Comparison of ENCODE assay signal across 13 mouse cellular contexts in the genomic region with DNA sequence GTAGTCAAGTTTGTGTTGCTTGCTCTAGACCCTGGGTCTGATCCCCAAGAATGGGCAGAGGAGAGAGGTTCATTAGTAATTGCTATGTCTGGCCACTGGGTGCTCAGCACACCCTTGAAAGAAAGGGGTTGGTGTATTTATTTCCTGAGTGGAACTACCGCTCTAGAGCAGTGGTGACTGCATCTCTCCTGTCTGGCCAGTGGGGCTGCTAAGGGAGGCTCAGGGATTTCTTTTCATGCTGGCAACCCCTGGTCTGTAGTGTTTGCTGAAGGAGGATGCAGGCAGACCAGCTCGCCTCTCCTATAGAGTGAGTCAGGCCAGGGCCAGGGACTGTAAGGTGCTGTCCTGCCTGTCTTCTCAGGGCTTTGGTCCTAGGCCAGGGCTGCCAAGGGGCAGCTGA. TPM values are rescaled to one million over a fixed set of nuclear protein-coding genes. Genes with fewer than 3 reads are reported as not detected.
DNase-seq lines count a peak whose midpoint lies in the region; ATAC-seq and TF ChIP-seq lines count a peak whose summit lies in the region.
"Had no signal": no experiment of that assay in that cellular context is flagged by ENCODE, and none has a peak within 500 bp of the region (broad histone marks: within the 10 kb centered on the region; RNA-seq: fewer than 3 reads in every experiment).

No protein-coding gene starts in this region.

- no peak for TF ChIP-seq POLR2A in kidney, adult 2 months (IDR thresholded peaks at IDR 0.05; ENCODE audit: low read depth, low read length)

- H3K4me1 ChIP-seq in forebrain, embryonic 15.5 days, result peaks cover 18% of the 10 kb centered on the region
- H3K4me1 ChIP-seq in forebrain, embryonic 10.5 days, result peaks cover 13% of the 10 kb centered on the region; the same call in 1 of the 2 replicates
- peaks cover 32% of the 10 kb centered on the region for H3K4me1 ChIP-seq in kidney, embryonic 15.5 days
- H3K4me1 ChIP-seq in kidney, adult 2 months (ENCODE audit: control insufficient read depth, insufficient read depth, low read length), result peaks cover 11% of the 10 kb centered on the region
- peaks cover 33% of the 10 kb centered on the region for H3K4me1 ChIP-seq in neural tube, embryonic 13.5 days (replicated peaks)

- no peak overlapping the region for H3K9ac ChIP-seq in forebrain, embryonic 15.5 days (replicated peaks)
- H3K9ac ChIP-seq in kidney, embryonic 15.5 days, result no peak overlapping the region
- peak overlapping the region; percentile 9; the same call in 1 of the 2 replicates for H3K9ac ChIP-seq in neural tube, embryonic 13.5 days
- H3K9ac ChIP-seq: liver, embryonic 14.5 days had no signal

- WGBS in forebrain, embryonic 15.5 days, result 83% methylated on average over 2 of the region's 2 CpGs
- 83% methylated on average over 2 of the region's 2 CpGs for WGBS in forebrain, embryonic 10.5 days
- WGBS in kidney, embryonic 15.5 days, result 84% methylated on average over 2 of the region's 2 CpGs
- 73% methylated on average over 2 of the region's 2 CpGs for WGBS in kidney, adult 2 months
- WGBS in neural tube, embryonic 13.5 days, result 84% methylated on average over 2 of the region's 2 CpGs

- H3K27ac ChIP-seq in forebrain, embryonic 15.5 days (replicated peaks), result no peak overlapping the region
- no peak overlapping the region for H3K27ac ChIP-seq in forebrain, embryonic 10.5 days
- 0 out of 2 replicates have a peak overlapping the region, but pooled peaks have one; percentile 15 for H3K27ac ChIP-seq in kidney, embryonic 15.5 days
- H3K27ac ChIP-seq in kidney, adult 2 months (ENCODE audit: insufficient read depth, low read depth, low read length), result no peak overlapping the region
- H3K27ac ChIP-seq in neural tube, embryonic 13.5 days (replicated peaks), result no peak overlapping the region
- H3K27ac ChIP-seq in left cerebral cortex, adult 2 months, result no peak overlapping the region
- H3K27ac ChIP-seq: liver, embryonic 14.5 days had no signal

- H3K27me3 ChIP-seq in forebrain, embryonic 15.5 days, result no peaks in the 10 kb centered on the region
- no peaks in the 10 kb centered on the region for H3K27me3 ChIP-seq in forebrain, embryonic 10.5 days (ENCODE audit: poor library complexity, severe bottlenecking)
- no peaks in the 10 kb centered on the region for H3K27me3 ChIP-seq in kidney, embryonic 15.5 days
- H3K27me3 ChIP-seq in kidney, adult 2 months (replicated peaks; ENCODE audit: control insufficient read depth, insufficient read depth, low read length), result no peaks in the 10 kb centered on the region
- no peaks in the 10 kb centered on the region for H3K27me3 ChIP-seq in neural tube, embryonic 13.5 days
- H3K27me3 ChIP-seq: megakaryocyte, embryonic 14.5 days had no signal

- DNase-seq in forebrain, embryonic 10.5 days (ENCODE audit: extremely low spot score, low spot score), result no peak
- DNase-seq in kidney, adult 2 months, result no peak
- no peak for DNase-seq in neural tube, embryonic 10.5 days (ENCODE audit: extremely low spot score, low spot score)
- no peak for DNase-seq in left cerebral cortex, adult 2 months (ENCODE audit: extremely low spot score in 1 of 2, low spot score in 2 of 2)
- no peak for DNase-seq in yolk sac, embryonic 10.5 days (ENCODE audit: low spot score)
- DNase-seq: adrenal gland, adult 2 months; cerebellum, adult 9-10 months had no signal

- no peak for TF ChIP-seq CTCF in kidney, adult 2 months (conservative IDR thresholded peaks at IDR 0.05; ENCODE audit: insufficient read depth, insufficient read length, low read depth, low read length)
- no peak for TF ChIP-seq CTCF in left cerebral cortex, adult 2 months (IDR thresholded peaks at IDR 0.05)

- ATAC-seq in forebrain, embryonic 15.5 days (replicated peaks), result 0 out of 2 replicates have a peak, but pooled peaks have one; percentile 29
- no peak for ATAC-seq in kidney, embryonic 15.5 days (replicated peaks; ENCODE audit: low FRiP score)
- ATAC-seq in neural tube, embryonic 13.5 days (ENCODE audit: low read depth), result no peak
- ATAC-seq: forebrain, embryonic 14.5 days had no signal

- H3K4me2 ChIP-seq in forebrain, embryonic 15.5 days (replicated peaks), result no peak overlapping the region
- no peak overlapping the region for H3K4me2 ChIP-seq in kidney, embryonic 15.5 days
- H3K4me2 ChIP-seq in neural tube, embryonic 13.5 days, result no peak overlapping the region

- no peaks in the 10 kb centered on the region for H3K36me3 ChIP-seq in forebrain, embryonic 15.5 days
- H3K36me3 ChIP-seq in forebrain, embryonic 10.5 days (replicated peaks), result 0 out of 2 replicates have a peak, but pooled peaks cover 2% of the 10 kb centered on the region
- H3K36me3 ChIP-seq in kidney, embryonic 15.5 days, result no peaks in the 10 kb centered on the region
- no peaks in the 10 kb centered on the region for H3K36me3 ChIP-seq in kidney, adult 2 months (ENCODE audit: control insufficient read depth, insufficient read depth, low read length)
- no peaks in the 10 kb centered on the region for H3K36me3 ChIP-seq in neural tube, embryonic 13.5 days

- H3K9me3 ChIP-seq in forebrain, embryonic 15.5 days, result no peaks in the 10 kb centered on the region
- H3K9me3 ChIP-seq in forebrain, embryonic 10.5 days, result no peaks in the 10 kb centered on the region
- H3K9me3 ChIP-seq in kidney, embryonic 15.5 days (replicated peaks), result no peaks in the 10 kb centered on the region
- H3K9me3 ChIP-seq in neural tube, embryonic 13.5 days, result no peaks in the 10 kb centered on the region

- intact Hi-C loops in left cerebral cortex, adult 2 months (cut with DNase I), result no loop called here

- H3K4me3 ChIP-seq in forebrain, embryonic 15.5 days, result no peak overlapping the region
- no peak overlapping the region for H3K4me3 ChIP-seq in forebrain, embryonic 10.5 days
- H3K4me3 ChIP-seq in kidney, embryonic 15.5 days (replicated peaks), result no peak overlapping the region
- no peak overlapping the region for H3K4me3 ChIP-seq in kidney, adult 2 months (ENCODE audit: insufficient read depth, low read depth, low read length)
- H3K4me3 ChIP-seq in neural tube, embryonic 13.5 days, result no peak overlapping the region
- H3K4me3 ChIP-seq in left cerebral cortex, adult 2 months, result no peak overlapping the region
- H3K4me3 ChIP-seq: megakaryocyte, embryonic 14.5 days had no signal

RNA-seq across cellular contexts. Expression of a gene that starts 37.5 kb away (rescaled TPM):
- polyA plus RNA-seq in forebrain, embryonic 15.5 days (2015; fragmentation: Nextera tagmentation; extraction: Ambion mirVana), result 71.7 and 73.2 TPM in 2 replicates
- 91.4 and 92.6 TPM in 2 replicates for polyA plus RNA-seq in forebrain, embryonic 10.5 days (2016; fragmentation: Nextera tagmentation; extraction: Ambion mirVana)
- 65.1 and 75.7 TPM in 2 replicates for polyA plus RNA-seq in kidney, embryonic 15.5 days (2015; fragmentation: Nextera tagmentation; extraction: Ambion mirVana)
- 12.0 and 15.3 TPM in 2 replicates for polyA plus RNA-seq in kidney, adult 2 months (2012; rRNA removed)
- 69.2 and 79.7 TPM in 2 replicates for polyA plus RNA-seq in neural tube, embryonic 13.5 days (2015; fragmentation: Nextera tagmentation; extraction: Ambion mirVana)
- 10 to 100 TPM; 45.6 to 51.1 TPM for total RNA-seq in left cerebral cortex, adult 2 months (2021)

RNA-seq across cellular contexts. Expression of a gene that starts 38.0 kb away (rescaled TPM):
- polyA plus RNA-seq in forebrain, embryonic 15.5 days (2015; fragmentation: Nextera tagmentation; extraction: Ambion mirVana), result 35.3 and 38.6 TPM in 2 replicates
- 21.0 and 21.4 TPM in 2 replicates for polyA plus RNA-seq in forebrain, embryonic 10.5 days (2016; fragmentation: Nextera tagmentation; extraction: Ambion mirVana)
- polyA plus RNA-seq in kidney, embryonic 15.5 days (2015; fragmentation: Nextera tagmentation; extraction: Ambion mirVana), result 12.4 and 14.4 TPM in 2 replicates
- polyA plus RNA-seq in kidney, adult 2 months (2012; rRNA removed), result 36.7 and 44.5 TPM in 2 replicates
- 61.9 and 67.9 TPM in 2 replicates for polyA plus RNA-seq in neural tube, embryonic 13.5 days (2015; fragmentation: Nextera tagmentation; extraction: Ambion mirVana)
- 10 to 100 TPM; 36.6 to 54.9 TPM for total RNA-seq in left cerebral cortex, adult 2 months (2021)
